Mouse (Mus musculus) cerebellum, adult 2 months (tissue): Measurements from ENCODE around the gene Wdr25.

Experiments used
- CTCF ChIP-seq: fragments of 200-500 bp; IDR thresholded peaks from 2 replicates; pipeline ENCODE4 v1.5.1; 2011; ENCODE audit warnings: low read depth, mild to moderate bottlenecking, control low read depth, low read length, moderate library complexity, borderline replicate concordance; ENCODE audit not compliant: insufficient read depth
- POLR2A ChIP-seq: fragments of 200-500 bp; IDR thresholded peaks from 2 replicates; pipeline ENCODE4 v1.6.1; 2011; ENCODE audit warnings: low read length, control low read depth, borderline replicate concordance; ENCODE audit not compliant: insufficient read depth

- no peak for TF ChIP-seq CTCF
- no peak for TF ChIP-seq POLR2A
These were observed 90.1 kb downstream of the Wdr25 start for GRCm38 (mm10) chr12:108983496-108983895.
